Mouse (Mus musculus) cerebellum, adult 2 months (tissue): ENCODE measurements around the gene Lrrc39. TPM values are rescaled to one million over a fixed set of nuclear protein-coding genes. Genes with fewer than 3 reads are reported as not detected.
A peak's percentile ranks its signal among the peaks of the same experiment; 100 is the strongest.

Experiments used
- DNase-seq, 2 experiments: peaks; one replicate each; pipeline ENCODE4 v3.0.0; 2021
- H3K27ac ChIP-seq: fragments of 200-500 bp; 2 replicates; pipeline ENCODE4 v1.5.1; 2012; ENCODE audit warnings: low read length, control low read depth, inconsistent platforms; ENCODE audit not compliant: insufficient read depth
- H3K27me3 ChIP-seq: fragments of 200-500 bp; 2 replicates; pipeline ENCODE4 v1.6.1; 2012; ENCODE audit warnings: inconsistent platforms, mild to moderate bottlenecking, low read length, moderate library complexity; ENCODE audit not compliant: control insufficient read depth, insufficient read depth
- H3K4me1 ChIP-seq: fragments of 200-500 bp; 2 replicates; pipeline ENCODE4 v1.6.1; 2011; ENCODE audit warnings: low read length; ENCODE audit not compliant: control insufficient read depth, insufficient read depth
- H3K4me3 ChIP-seq: fragments of 200-500 bp; replicated peaks from 2 replicates; pipeline ENCODE3; 2011; ENCODE audit warnings: mild to moderate bottlenecking, low read depth, low read length, control low read depth; ENCODE audit not compliant: insufficient read depth
- CTCF ChIP-seq: fragments of 200-500 bp; IDR thresholded peaks from 2 replicates; pipeline ENCODE4 v1.5.1; 2011; ENCODE audit warnings: low read depth, mild to moderate bottlenecking, control low read depth, low read length, moderate library complexity, borderline replicate concordance; ENCODE audit not compliant: insufficient read depth
- POLR2A ChIP-seq: fragments of 200-500 bp; IDR thresholded peaks from 2 replicates; pipeline ENCODE4 v1.6.1; 2011; ENCODE audit warnings: low read length, control low read depth, borderline replicate concordance; ENCODE audit not compliant: insufficient read depth
- WGBS: fragments of 180-500 bp; shearing (Covaris S2); methylation state at CpG from one replicate; pipeline ENCODE4 v1.1.7; 2018; 5-methylcytosine and 5-hydroxymethylcytosine counted together
- polyA plus RNA-seq: library from polyadenylated mRNA; depleted of rRNA; stranded (reverse); fragments of >200 nt; gene quantifications from 2 replicates; pipeline ENCODE4 v1.2.3, GENCODE M21; 2012

The Lrrc39 gene
- polyA plus RNA-seq, 1 experiment: 0.11 TPM

DNA sequence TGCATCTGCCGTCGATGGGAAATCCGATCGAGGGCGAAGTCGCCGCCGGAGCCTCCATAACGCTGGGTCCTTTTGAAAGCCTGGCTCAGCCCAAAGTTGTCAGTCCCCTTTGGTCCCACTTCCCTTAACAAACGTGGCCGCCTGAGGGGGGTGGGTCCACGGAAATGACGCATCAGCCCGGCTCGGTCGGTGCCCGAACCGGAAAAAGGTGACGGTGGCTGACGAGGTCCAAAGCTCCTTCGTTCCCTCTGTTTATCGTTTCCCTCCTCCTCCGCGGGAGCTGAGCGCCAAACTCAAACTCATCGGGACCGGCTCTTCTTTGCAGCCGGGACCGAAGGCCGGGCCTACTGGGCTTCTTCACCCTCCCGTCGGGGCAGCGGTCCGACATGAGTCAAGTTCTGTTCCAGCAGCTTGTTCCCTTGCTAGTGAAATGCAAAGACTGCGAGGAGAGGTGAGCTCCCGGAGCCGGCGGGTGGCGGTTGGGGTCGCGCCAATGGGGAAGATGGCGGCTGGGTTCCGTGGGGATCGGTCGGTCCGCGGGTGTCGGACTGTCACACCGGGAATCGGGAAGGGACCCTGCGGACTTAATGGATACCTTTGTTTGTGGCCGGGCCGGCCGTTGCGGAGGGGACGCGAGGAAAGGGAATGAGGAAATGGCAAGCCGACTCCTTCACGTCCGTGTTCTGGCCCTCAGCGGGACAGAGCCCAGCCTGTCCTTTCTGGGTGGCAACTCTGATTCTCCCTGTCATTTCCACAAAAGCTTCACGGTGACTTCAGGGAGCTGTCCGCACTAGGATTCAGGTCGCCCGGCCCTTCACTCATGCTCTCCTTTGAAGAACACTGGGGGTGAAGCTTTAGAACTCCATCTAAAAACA is 32.2 kb downstream of the Lrrc39 start, which contains the start of gene Sass6:
Sass6 (plus strand) TSS at position 255 of the 875 bp plus-strand sequence.
- no peaks in the 10 kb centered on the region for H3K4me1 ChIP-seq
- peak; percentile 97 to 99 for DNase-seq
- peak within 1 kb of the TSS; percentile 14 for H3K27ac ChIP-seq
- TF ChIP-seq POLR2A (peak; percentile 53; the same call in 1 of the 2 replicates), CTCF (no peak)
- H3K27me3 ChIP-seq: no peaks in the 10 kb centered on the region
- peak within 1 kb of the TSS; percentile 76 for H3K4me3 ChIP-seq
- WGBS: under 1% methylated on average over 65 of the region's 65 CpGs

DNA sequence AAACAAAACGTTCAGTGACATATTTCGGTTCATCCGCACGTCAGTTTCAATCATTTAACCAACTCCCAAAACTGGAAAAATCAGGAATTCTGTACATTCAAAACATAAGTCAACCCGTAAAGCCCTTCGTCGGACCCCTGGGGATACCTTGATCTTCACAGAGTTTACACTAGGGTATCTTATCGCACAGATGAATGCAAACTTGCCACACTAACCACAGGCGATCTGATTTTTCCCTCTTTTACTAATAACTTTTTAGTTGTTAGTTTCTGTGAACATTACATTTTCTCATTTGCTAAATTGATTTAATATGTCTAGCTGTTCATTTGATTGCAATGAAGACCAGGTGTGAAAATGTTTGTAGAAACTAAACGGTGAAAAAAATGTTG is 32.8 kb downstream of the Lrrc39 start:
- Histone ChIP-seq H3K27me3 (no peaks in the 10 kb centered on the region), H3K27ac (no peak overlapping the region), H3K4me3 (peak overlapping the region; percentile 76), H3K4me1 (no peaks in the 10 kb centered on the region)
- TF ChIP-seq POLR2A (no peak), CTCF (no peak)
- no peak for DNase-seq
- WGBS: 7% methylated on average over 10 of the region's 10 CpGs

DNA sequence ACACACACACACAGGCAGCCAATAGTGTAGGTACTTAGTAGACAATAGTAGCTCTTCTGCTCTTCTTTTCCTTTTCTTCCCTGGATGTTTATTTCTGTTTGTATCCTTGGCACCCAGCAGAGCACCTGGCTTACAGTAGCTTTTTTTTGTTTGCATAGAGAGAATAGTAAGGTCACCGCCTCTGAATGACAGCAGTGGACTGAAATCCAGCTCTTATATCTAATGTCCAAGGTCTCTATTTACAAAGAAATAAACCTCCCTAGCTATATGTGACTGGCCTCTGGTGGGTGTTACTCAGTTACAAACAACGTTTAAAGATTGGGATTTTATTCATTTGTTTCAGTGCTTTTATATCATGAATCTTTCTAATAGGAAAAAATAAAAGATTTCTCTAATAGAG is 36.9 kb downstream of the Lrrc39 start:
- no peak overlapping the region for H3K27ac ChIP-seq
- WGBS: 77% methylated on average over 2 of the region's 2 CpGs
- no peaks in the 10 kb centered on the region for H3K4me1 ChIP-seq
- no peak for DNase-seq
- H3K4me3 ChIP-seq: no peak overlapping the region
- no peaks in the 10 kb centered on the region for H3K27me3 ChIP-seq
- TF ChIP-seq CTCF (no peak), POLR2A (no peak)

DNA sequence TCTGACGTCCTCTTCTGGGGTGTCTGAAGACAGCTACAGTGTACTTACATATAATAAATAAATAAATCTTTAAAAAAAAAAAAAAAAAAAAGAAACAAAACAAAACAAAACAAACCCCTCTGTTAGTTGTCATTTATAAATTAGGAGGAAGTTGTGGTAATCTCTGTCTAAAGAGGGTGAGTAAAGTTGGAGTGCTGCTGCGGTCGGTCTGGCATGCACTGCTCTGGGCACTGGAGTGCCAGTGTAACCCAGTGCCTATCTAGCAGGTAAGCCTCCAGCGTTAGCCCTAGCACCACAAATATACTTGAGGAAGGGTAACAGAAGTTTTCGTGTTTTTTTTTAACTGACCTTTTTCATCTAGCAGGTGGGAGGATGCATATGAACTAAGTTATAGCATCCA is 38.2 kb downstream of the Lrrc39 start:
- Histone ChIP-seq H3K27me3 (no peaks in the 10 kb centered on the region), H3K27ac (no peak overlapping the region), H3K4me1 (no peaks in the 10 kb centered on the region), H3K4me3 (no peak overlapping the region)
- WGBS: 91% methylated on average over 5 of the region's 5 CpGs
- TF ChIP-seq POLR2A (no peak), CTCF (no peak)
- DNase-seq: no peak

DNA sequence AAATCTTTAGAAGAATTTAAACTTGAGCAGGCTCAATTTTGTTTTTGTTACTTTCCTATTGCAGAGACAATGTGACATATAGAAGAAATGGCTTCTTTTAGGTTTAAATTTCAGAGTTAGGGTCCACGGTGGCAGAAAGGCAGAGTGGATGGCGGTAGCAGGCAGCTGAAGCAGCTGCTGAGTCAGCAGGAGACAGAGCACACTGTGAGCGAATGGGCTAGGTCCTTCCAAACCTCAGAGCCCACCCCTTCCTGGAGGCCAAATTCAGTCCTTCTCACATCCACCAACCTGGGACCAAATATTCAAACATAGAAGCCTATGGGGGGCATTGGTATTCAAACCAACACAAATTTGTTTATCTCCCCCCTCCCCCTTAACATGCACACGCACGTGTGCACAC is 39.0 kb downstream of the Lrrc39 start:
- 56% methylated on average over 5 of the region's 5 CpGs for WGBS
- TF ChIP-seq POLR2A: no peak
- no peak for TF ChIP-seq CTCF
- DNase-seq: no peak
- Histone ChIP-seq H3K27ac (no peak overlapping the region), H3K27me3 (no peaks in the 10 kb centered on the region), H3K4me1 (no peaks in the 10 kb centered on the region), H3K4me3 (no peak overlapping the region)

DNA sequence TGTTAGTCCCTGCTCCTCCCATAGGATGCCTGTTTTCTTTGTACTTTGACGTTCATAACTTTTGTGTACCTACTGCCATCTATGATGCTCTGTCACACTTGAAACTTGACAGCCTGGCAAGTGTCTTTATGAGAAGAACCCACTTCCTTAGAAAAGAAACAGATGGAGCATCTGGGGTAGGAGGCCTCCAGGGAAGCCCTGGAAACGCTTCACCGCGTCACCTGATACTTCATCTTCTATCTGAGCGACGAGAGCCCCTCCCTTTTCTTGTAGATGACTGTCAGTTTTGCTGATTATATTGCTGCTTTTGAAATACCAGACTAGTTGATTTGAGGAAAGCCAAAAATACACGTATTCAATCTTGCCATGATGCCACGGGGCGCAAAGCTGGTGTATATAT is 41.8 kb downstream of the Lrrc39 start:
- no peak overlapping the region for H3K27ac ChIP-seq
- no peak for TF ChIP-seq POLR2A
- no peak for TF ChIP-seq CTCF
- 30% methylated on average over 9 of the region's 9 CpGs for WGBS
- peak in 1 of 2 experiments; percentile 22 for DNase-seq
- H3K27me3 ChIP-seq: no peaks in the 10 kb centered on the region
- H3K4me1 ChIP-seq: no peaks in the 10 kb centered on the region
- no peak overlapping the region for H3K4me3 ChIP-seq

DNA sequence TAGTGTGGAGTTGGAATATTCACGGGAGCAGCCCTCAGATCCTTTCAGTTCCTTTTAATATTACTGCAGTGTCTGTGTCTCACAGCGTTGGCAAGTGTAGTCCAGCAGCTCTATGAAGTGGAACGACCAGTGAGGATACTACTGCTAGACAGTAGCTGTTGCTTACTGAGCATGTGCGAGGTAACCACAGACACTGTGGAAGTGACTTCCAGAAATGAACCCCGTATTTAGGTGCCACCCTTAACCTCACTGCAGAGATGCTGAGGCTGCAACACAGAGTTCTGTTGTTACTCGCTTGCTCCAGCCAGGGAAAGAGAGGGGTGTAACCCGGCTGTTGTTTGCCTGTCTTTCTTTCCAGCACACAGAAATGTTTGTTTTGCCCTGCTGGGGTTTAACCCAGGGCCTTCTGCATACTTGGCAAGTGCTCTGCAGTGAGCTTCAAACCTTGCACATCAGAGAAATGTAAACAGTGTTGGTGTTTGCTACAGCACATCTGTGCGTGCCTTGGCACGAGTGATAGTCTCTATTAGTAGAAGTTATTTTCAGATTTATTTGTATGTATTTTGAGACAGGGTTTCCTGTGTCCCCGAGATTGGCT is 51.6 kb downstream of the Lrrc39 start, which contains the start of gene Trmt13:
Trmt13 (minus strand) TSS at position 293 of the 598 bp plus-strand sequence.
- H3K4me1 ChIP-seq: no peaks in the 10 kb centered on the region
- no peak within 1 kb of the TSS for H3K4me3 ChIP-seq
- WGBS: 83% methylated on average over 10 of the region's 10 CpGs
- H3K27me3 ChIP-seq: no peaks in the 10 kb centered on the region
- H3K27ac ChIP-seq: peak within 1 kb of the TSS; percentile 48; the same call in 1 of the 2 replicates
- TF ChIP-seq CTCF (no peak), POLR2A (no peak)
- peak in 1 of 2 experiments; percentile 23 for DNase-seq

DNA sequence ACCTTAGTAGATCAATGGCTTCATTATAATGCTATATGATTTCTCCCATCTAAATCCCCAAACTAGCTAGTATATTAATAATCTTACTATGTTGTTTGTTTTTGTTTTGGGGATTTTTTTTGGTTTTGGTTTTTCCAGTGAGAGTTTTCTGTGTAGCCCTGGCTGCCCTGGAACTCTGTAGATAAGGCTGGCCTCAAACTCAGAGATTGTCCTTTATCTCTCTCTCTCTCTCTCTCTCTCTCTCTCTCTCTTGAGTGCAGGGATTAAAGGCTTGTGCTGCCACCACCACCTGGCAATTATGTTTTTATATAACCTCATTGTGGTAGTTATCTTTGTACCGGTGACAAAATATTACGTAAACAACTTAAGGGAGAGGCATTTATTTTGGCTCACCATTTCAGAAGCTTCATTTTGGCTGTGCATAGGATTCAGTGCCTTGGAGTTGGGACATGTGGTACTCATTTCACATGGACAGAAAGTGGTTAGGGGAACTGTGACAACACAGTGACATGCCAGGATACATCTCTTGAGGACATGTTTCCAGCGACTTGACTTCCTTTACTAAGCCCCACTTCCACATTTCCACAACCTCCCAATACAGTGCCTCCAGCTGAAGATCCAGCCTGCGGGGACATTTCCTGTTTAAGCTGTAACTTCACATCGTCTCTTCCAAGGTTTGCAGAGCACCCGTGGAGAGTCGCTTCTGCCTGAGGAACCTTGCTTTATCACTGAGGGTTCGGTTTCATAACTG is 52.7 kb downstream of the Lrrc39 start:
- WGBS: 92% methylated on average over 8 of the region's 8 CpGs
- H3K4me3 ChIP-seq: no peak overlapping the region
- TF ChIP-seq POLR2A (no peak), CTCF (no peak)
- H3K27ac ChIP-seq: peak overlapping the region; percentile 30; the same call in 1 of the 2 replicates
- DNase-seq: no peak
- no peaks in the 10 kb centered on the region for H3K4me1 ChIP-seq
- H3K27me3 ChIP-seq: no peaks in the 10 kb centered on the region
